Mouse (Mus musculus) G1E (cell line): ENCODE measurements around the gene Prkcd.

Experiments used
- CTCF ChIP-seq: IDR thresholded peaks from 2 replicates; pipeline ENCODE4 v1.5.1; 2012; ENCODE audit warnings: low read depth, low read length, inconsistent platforms, mixed read lengths
- GATA1 ChIP-seq: IDR thresholded peaks from 2 replicates; pipeline ENCODE4 v1.6.1; 2012; ENCODE audit warnings: borderline replicate concordance, low read length, inconsistent platforms, mixed read lengths

DNA sequence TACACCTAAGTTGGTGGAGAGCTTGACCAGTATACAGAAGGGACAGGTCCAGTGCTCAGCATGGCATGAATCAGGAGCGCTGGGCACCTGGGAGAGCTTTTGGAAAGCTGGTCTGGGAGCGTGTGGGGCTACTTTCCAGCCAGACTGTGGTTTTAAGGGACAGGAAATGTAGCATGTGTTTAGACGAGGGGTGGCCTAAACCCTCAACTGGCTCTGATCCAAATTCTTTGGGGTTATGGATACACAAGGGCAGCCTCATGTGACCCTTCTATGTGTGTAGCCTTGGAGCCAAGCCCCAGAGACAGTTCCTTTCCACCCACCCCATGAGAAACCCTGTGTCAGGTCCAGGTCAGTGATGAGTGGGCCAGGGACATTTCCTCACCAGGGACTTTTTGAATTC is 22.5 kb upstream of the Prkcd start:
- TF ChIP-seq CTCF (no peak), GATA1 (no peak)
